Mouse (Mus musculus): ENCODE measurements around the gene Zfp385c. TPM values are rescaled to one million over a fixed set of nuclear protein-coding genes. Genes with fewer than 3 reads are reported as not detected.
"Not testable (repeated sequence)": the region's sequence is repeated elsewhere in the genome, so short reads cannot be mapped to it uniquely, and the experiment has no call there.

Zfp385c gene
- polyA plus RNA-seq, 1 experiment from 2014 or later = not detected

DNA sequence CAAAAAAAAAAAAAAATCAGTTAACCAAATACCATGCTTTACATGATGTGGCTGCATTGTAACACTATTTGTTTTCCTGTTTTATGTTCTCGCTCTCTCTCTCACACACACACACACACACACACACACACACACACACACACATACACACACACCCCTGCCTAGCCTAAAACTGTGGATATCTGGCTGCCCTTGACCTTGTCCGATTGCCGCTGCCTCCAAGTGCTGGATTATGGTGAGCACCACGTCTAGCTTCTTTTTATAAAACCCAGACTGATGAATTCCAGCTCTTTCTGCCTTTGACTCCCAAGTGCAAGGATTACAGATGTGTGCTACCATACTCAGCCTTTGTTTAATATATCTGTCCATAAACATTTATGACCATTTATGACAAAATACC, 74.8 kb downstream of the Zfp385c start:
- Histone ChIP-seq H3K27me3 (replicated peaks) (no peaks in the 10 kb centered on the region), H3K4me2 (peak overlapping the region; percentile 91), H3K27ac (no peak overlapping the region), H3K9me3 (replicated peaks) (no peaks in the 10 kb centered on the region), H3K9ac (no peak overlapping the region), H3K36me3 (peaks cover 12% of the 10 kb centered on the region), H3K4me1 (peaks cover 58% of the 10 kb centered on the region), H3K4me3 (no peak overlapping the region)
- ATAC-seq = no peak
- 91% methylated on average over 4 of the region's 4 CpGs for WGBS (ENCODE audit: insufficient replicate concordance)

DNA sequence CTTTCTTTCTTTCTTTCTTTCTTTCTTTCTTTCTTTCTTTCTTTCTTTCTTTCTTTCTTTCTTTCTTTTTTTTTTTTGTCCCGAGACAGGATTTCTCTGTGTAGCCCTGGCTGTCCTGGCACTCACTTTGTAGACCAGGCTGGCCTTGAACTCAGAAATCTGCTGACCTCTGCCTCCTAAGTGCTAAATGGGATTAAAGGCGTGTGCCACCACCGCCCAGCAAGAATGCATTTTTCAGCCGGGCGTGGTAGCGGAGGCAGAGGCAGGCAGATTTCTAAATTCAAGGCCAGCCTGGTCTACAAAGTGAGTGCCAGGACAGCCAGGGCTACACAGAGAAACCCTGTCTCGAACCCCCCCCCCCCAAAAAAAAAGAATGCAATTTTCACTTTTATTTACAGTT, 75.4 kb downstream of the Zfp385c start:
- H3K4me2 ChIP-seq; ATAC-seq; H3K9me3 ChIP-seq (replicated peaks); H3K4me3 ChIP-seq; H3K27ac ChIP-seq; H3K27me3 ChIP-seq (replicated peaks); H3K9ac ChIP-seq: not testable (repeated sequence)
- Histone ChIP-seq H3K4me1 (peaks cover 55% of the 10 kb centered on the region), H3K36me3 (peaks cover 15% of the 10 kb centered on the region)
- 73% methylated on average over 7 of the region's 7 CpGs for WGBS (ENCODE audit: insufficient replicate concordance)

DNA sequence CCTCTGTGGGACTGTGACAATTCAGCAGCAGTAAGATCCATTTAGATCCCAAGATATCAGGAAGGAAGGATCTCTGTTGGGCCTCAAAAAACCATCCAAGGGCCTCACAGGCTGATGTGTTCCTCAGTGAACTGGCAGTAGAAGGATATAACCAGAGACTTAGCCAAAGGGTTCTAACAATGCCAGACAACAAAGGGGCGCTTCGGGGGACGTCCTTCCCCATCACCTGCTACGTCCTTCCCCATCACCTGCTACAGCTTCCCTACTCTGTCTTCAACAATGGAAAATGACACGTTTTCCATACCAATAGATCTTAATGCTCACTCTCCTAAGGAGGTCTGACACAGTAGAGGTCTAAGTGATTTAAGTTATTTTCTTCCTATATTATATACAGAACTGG, 75.9 kb downstream of the Zfp385c start:
- WGBS (ENCODE audit: insufficient replicate concordance) = 79% methylated on average over 5 of the region's 5 CpGs
- H3K9ac ChIP-seq = no peak overlapping the region
- no peak overlapping the region for H3K27ac ChIP-seq
- H3K36me3 ChIP-seq = peaks cover 19% of the 10 kb centered on the region
- no peaks in the 10 kb centered on the region for H3K9me3 ChIP-seq (replicated peaks)
- no peaks in the 10 kb centered on the region for H3K27me3 ChIP-seq (replicated peaks)
- H3K4me2 ChIP-seq = no peak overlapping the region
- ATAC-seq = no peak
- H3K4me1 ChIP-seq = peaks cover 59% of the 10 kb centered on the region
- H3K4me3 ChIP-seq = no peak overlapping the region

DNA sequence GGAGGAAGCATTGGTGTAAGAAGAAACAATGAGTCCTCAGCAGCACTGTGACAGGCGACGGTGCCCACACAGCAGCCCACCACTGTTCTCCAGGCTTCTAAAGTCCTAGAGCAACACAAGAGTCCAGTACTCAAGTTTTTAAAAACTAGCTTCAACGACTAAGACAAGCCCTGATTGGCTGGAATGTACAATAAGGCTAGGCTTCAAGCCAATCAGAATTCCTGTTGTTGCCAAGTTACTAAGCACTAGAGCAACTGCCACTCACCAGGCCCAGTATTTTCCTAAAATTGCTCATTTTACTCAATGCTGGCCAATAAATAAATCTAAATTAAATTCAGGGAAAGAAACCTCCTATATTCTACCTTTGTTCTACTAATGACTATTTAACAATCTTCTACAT, 79.0 kb downstream of the Zfp385c start:
- H3K27me3 ChIP-seq (replicated peaks) = no peaks in the 10 kb centered on the region
- 82% methylated on average over 3 of the region's 3 CpGs for WGBS (ENCODE audit: insufficient replicate concordance)
- no peak overlapping the region for H3K4me3 ChIP-seq
- peaks cover 65% of the 10 kb centered on the region for H3K4me1 ChIP-seq
- H3K36me3 ChIP-seq = peaks cover 38% of the 10 kb centered on the region
- no peak overlapping the region for H3K4me2 ChIP-seq
- H3K27ac ChIP-seq = no peak overlapping the region
- no peaks in the 10 kb centered on the region for H3K9me3 ChIP-seq (replicated peaks)
- no peak for ATAC-seq
- no peak overlapping the region for H3K9ac ChIP-seq

DNA sequence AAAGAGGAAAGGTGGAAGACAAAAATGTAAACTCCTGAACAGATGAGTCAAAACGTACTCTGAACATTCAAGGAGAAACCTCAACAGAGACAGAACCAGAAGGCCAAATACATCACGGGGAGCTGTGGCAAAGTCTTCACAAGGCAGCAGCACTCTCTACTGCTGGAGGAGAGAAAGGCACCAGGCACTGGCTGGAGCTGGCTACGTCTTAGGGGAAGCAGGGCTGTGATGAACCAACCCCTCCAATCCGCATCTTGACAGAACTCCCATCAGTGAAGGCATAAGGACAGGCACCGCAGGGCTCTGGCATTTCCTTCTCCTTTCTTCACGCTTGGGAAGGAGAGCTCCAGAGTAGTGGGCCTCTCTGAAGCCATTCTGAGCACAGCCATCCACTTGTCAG, 80.6 kb downstream of the Zfp385c start:
- WGBS (ENCODE audit: insufficient replicate concordance) = 74% methylated on average over 6 of the region's 6 CpGs

DNA sequence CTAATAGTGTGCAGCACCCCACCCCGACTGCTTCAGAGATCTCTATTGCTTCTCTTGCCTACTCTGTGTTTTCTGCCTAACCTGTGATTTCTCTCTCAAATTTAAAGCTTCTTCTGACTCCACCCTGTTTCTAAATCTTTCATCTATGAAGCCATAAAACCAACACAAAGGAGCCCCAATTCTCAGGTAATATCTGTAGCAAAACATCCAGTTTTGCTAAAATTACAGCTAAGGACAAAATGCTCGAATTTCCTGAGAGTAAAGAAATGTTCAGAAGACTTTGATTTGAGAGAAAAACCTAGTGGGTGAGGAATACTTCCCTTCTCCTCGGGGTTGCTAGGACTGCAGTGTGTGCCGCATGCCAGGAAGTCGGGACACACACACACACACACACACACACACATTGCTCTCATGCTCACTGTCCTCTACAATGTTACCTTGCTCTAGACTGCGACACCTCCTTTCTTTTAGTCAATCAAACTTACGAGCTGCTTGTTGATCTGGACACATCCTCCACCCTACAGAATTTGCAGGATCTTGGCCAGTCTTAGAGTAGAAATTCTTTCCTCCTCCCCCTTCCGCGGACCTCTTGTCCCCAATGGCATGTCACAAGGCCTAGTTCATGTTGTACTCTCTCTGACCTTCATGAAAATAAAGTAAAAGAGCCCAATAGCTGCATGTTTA, 82.1 kb downstream of the Zfp385c start:
- H3K4me2 ChIP-seq = no peak overlapping the region
- no peak for ATAC-seq
- H3K4me1 ChIP-seq = peaks cover 49% of the 10 kb centered on the region
- no peak overlapping the region for H3K9ac ChIP-seq
- H3K36me3 ChIP-seq = peaks cover 56% of the 10 kb centered on the region
- H3K27me3 ChIP-seq (replicated peaks) = no peaks in the 10 kb centered on the region
- H3K9me3 ChIP-seq (replicated peaks) = no peaks in the 10 kb centered on the region
- no peak overlapping the region for H3K27ac ChIP-seq
- 76% methylated on average over 9 of the region's 9 CpGs for WGBS (ENCODE audit: insufficient replicate concordance)
- no peak overlapping the region for H3K4me3 ChIP-seq

More for the DNA sequence above, 80.6 kb downstream of the Zfp385c start:
- no peak overlapping the region for H3K4me2 ChIP-seq
- H3K27ac ChIP-seq = no peak overlapping the region
- H3K4me1 ChIP-seq = peaks cover 50% of the 10 kb centered on the region
- H3K36me3 ChIP-seq = peaks cover 52% of the 10 kb centered on the region
- no peak for ATAC-seq
- no peak overlapping the region for H3K9ac ChIP-seq
- H3K9me3 ChIP-seq (replicated peaks) = no peaks in the 10 kb centered on the region
- H3K27me3 ChIP-seq (replicated peaks) = no peaks in the 10 kb centered on the region
- no peak overlapping the region for H3K4me3 ChIP-seq

DNA sequence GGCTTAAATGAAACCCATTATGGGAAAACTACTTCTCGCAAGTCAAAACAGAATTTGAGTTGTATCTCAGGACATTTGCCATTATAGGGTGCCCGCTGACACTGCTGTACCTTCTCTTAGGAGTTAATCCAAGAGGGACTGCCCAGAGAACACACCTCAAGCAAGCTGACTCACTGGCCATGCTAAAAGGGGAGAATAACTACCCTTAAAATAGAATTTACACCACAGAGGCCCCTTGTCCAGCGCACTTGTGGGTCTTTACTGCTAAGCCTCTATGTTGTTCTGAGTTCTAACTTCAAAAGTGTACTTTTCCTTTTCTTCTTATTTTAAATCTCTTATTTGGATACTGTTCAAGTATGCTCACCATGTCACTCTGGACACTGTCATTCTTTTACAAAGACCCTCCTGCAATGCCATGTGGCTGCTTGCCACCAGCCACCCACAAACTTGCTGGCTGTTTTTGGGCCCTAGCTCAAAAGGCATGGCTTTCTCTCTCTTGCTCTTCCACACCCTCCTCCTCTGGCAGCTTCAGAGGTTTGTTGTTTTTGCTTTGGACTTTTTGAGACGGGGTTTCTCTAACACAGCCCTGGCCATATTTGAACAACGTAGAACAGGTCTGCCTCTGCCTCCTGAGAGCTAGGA, 82.8 kb downstream of the Zfp385c start:
- H3K27ac ChIP-seq = no peak overlapping the region
- no peak overlapping the region for H3K4me3 ChIP-seq
- WGBS (ENCODE audit: insufficient replicate concordance) = 79% methylated on average over 5 of the region's 5 CpGs
- H3K36me3 ChIP-seq = peaks cover 57% of the 10 kb centered on the region
- peaks cover 46% of the 10 kb centered on the region for H3K4me1 ChIP-seq
- ATAC-seq = no peak
- no peak overlapping the region for H3K9ac ChIP-seq
- no peaks in the 10 kb centered on the region for H3K27me3 ChIP-seq (replicated peaks)
- H3K4me2 ChIP-seq = no peak overlapping the region
- no peaks in the 10 kb centered on the region for H3K9me3 ChIP-seq (replicated peaks)

DNA sequence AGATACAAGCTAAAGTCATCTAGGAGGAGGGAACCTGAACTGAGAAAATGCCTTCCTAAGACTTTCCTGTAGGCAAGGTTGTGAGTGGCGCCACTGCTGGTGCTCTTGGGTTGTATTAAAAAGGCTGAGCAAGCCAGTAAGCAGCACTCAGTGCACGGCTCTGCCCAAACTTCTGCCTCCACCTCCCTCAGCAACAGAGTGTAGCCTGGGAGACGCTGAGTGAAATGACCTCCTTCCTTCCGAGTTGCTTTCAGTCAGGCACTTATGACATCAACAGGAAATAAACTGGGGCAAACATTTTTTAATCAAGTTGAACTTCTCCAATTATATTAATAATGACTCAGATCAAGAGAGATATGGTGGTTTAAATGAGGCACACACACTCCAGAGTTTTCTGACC, 83.5 kb downstream of the Zfp385c start:
- Histone ChIP-seq H3K9me3 (replicated peaks) (no peaks in the 10 kb centered on the region), H3K9ac (no peak overlapping the region), H3K36me3 (peaks cover 56% of the 10 kb centered on the region), H3K4me2 (no peak overlapping the region), H3K4me1 (peaks cover 47% of the 10 kb centered on the region), H3K27ac (no peak overlapping the region), H3K27me3 (replicated peaks) (no peaks in the 10 kb centered on the region), H3K4me3 (no peak overlapping the region)
- WGBS (ENCODE audit: insufficient replicate concordance) = 66% methylated on average over 4 of the region's 4 CpGs
- no peak for ATAC-seq

DNA sequence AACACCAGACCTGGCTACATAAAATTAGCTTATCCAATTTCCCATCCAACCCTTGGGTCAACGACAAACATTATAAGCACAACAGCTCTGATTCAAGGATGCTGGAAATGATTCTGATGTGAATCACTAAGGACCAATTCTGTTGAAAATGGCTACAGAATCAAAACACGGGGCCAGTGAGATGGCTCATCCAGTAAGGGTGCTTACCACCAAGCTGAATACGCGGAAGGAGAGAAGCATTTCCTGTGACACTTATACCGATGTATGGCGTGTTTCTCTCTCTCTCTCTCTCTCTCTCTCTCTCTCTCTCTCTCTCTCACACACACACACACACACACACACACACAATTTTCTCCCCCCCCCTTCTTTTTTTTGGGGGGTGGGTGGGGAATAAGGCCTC, 85.1 kb downstream of the Zfp385c start:
- Histone ChIP-seq H3K4me2 (no peak overlapping the region), H3K4me1 (peaks cover 60% of the 10 kb centered on the region), H3K27ac (no peak overlapping the region), H3K9me3 (replicated peaks) (no peaks in the 10 kb centered on the region), H3K27me3 (replicated peaks) (no peaks in the 10 kb centered on the region), H3K9ac (no peak overlapping the region), H3K4me3 (no peak overlapping the region), H3K36me3 (peaks cover 60% of the 10 kb centered on the region)
- WGBS (ENCODE audit: insufficient replicate concordance) = 78% methylated on average over 6 of the region's 6 CpGs
- ATAC-seq = no peak

DNA sequence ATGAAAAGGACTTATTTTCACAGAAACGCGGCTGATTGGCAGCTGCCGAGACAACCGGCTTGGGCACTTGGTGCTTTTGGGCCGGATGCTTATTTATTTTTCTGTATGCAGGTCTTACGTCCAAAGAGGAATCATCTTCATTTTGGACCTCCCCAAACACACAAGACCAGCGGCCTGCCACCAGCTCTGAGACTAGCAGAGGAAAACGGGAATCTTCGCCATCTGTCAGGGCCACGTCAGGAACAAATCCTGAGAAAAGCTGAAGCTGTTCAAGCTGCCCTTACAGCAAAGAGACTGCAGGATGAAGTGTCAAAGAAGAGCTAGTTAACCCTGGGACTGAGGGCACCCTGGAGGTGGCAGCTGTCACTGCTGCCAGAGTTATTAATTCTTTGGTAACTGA, 86.8 kb downstream of the Zfp385c start:
- ATAC-seq = no peak
- H3K4me2 ChIP-seq = no peak overlapping the region
- 86% methylated on average over 10 of the region's 10 CpGs for WGBS (ENCODE audit: insufficient replicate concordance)

DNA sequence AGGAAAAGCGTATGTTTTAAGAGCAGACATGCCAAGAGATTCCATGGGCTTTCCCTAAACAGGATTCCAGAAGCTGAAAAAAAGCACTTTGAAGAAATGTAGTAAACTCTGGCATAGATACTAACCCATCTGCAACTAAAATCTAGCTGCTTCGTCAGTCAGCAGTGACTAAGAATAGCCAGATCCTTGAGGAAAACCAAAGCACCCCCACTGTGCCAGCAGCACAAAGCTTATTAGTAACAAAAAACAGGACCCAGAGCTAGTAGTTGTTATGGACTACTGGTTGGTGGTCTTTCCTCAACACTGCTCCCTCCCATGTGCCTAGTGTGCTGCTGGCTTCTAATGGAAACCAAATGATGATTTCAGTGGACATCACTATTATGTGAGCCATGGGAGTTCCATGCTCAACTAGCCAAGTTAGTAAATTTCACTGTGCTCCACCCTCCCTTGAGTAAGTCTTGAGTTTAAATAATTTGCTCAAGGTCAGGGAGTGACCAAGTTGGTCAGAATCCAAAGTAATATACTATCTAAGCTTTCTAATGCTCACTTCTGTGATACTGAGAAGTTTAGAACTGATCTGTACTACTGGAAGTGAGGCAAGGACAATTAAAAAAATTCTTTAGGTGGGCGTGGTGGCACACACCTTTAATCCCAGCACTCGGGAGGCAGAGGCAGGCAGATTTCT, 87.8 kb downstream of the Zfp385c start:
- H3K36me3 ChIP-seq = peaks cover 70% of the 10 kb centered on the region
- H3K9me3 ChIP-seq (replicated peaks) = no peaks in the 10 kb centered on the region
- no peak overlapping the region for H3K9ac ChIP-seq
- 77% methylated on average over 4 of the region's 4 CpGs for WGBS (ENCODE audit: insufficient replicate concordance)
- no peak overlapping the region for H3K4me3 ChIP-seq
- ATAC-seq = no peak
- no peak overlapping the region for H3K27ac ChIP-seq
- H3K4me1 ChIP-seq = peaks cover 49% of the 10 kb centered on the region
- no peak overlapping the region for H3K4me2 ChIP-seq
- H3K27me3 ChIP-seq (replicated peaks) = no peaks in the 10 kb centered on the region

More for the DNA sequence above, 86.8 kb downstream of the Zfp385c start:
- Histone ChIP-seq H3K27ac (no peak overlapping the region), H3K9me3 (replicated peaks) (no peaks in the 10 kb centered on the region), H3K9ac (no peak overlapping the region), H3K36me3 (peaks cover 65% of the 10 kb centered on the region), H3K4me3 (no peak overlapping the region), H3K27me3 (replicated peaks) (no peaks in the 10 kb centered on the region), H3K4me1 (peaks cover 59% of the 10 kb centered on the region)

DNA sequence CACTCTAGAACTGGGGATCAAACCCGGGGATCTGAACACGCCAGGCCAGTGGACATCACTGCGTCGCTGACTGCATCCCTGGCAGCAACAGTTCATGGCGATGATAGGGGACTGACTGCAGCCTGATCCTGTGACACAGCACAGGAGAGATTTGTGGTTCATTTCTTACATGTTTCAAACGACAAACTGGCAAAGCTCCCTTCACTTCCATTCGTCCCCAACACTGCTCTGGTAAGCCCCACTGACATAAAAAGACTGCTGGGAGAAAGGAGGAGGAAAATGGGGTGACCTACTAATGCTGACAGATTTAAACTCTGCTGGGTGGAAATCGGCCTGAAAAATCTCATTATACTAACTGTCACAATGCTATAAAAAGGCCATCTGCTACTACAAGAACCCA, 88.4 kb downstream of the Zfp385c start:
- 78% methylated on average over 8 of the region's 8 CpGs for WGBS (ENCODE audit: insufficient replicate concordance)
- no peak overlapping the region for H3K4me3 ChIP-seq
- peaks cover 73% of the 10 kb centered on the region for H3K36me3 ChIP-seq
- peaks cover 43% of the 10 kb centered on the region for H3K4me1 ChIP-seq
- no peak overlapping the region for H3K27ac ChIP-seq
- no peaks in the 10 kb centered on the region for H3K9me3 ChIP-seq (replicated peaks)
- H3K4me2 ChIP-seq = no peak overlapping the region
- no peak for ATAC-seq
- no peaks in the 10 kb centered on the region for H3K27me3 ChIP-seq (replicated peaks)
- no peak overlapping the region for H3K9ac ChIP-seq

Data from liver, embryonic 12.5 days (tissue).